Mouse (Mus musculus) frontal cortex, adult 2 months (tissue): ENCODE data around the gene Tmem88. TPM values are rescaled to one million over a fixed set of nuclear protein-coding genes. Genes with fewer than 3 reads are reported as not detected.

Source experiments
- DNase-seq, 2 experiments: peaks; one replicate each; pipeline ENCODE4 v3.0.0; 2022; ENCODE audit warnings: low spot score in 1 of 2; ENCODE audit errors: extremely low spot score in 1 of 2
- polyA plus RNA-seq: library from polyadenylated mRNA; depleted of rRNA; stranded (reverse); fragments of >200 nt; gene quantifications from 2 replicates; pipeline ENCODE4 v1.2.3, GENCODE M21; 2012; rRNA removed

Tmem88 gene
- polyA plus RNA-seq: 4.1 and 4.6 TPM in 2 replicates

DNA sequence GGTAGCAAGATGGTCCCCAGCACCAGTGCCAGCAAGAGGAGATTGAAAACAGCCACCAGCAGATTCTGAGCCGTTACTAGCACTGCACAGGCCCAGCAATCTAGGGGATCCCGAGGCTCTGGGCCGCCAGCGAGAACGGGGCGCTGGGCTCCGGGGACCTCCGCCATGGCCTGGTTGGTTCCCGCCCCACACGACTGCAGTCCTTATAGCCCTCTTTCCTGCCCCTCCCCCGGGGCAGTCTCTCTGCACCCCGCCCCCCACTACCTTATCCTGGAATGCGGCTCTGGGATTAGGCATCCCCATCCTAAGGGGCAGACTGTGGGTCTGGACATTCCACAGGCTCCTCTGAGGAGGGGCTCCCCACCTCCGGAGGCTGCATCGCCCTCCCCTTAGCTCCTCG is at the start of gene Tmem88:
Tmem88 (minus strand) TSS at position 176 of the 400 bp plus-strand sequence.
- DNase-seq: no peak

DNA sequence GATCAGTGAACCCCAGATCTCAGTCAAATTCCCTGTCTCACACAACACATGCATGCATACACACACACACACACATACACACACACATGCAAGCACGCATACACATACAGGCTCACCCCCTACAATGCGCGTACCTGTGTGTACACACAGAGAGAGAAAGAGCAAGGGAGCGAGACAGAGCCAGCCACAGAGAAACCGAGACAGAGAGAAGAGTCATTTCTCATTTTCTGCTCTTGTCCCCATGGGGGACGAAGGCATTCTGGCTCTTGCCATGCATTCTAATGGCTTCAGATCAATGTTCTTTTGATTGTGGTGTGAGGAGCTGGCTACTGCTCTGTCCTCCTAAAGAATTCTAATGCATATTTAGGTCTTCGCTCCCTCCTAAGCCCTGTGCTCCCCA is 49.3 kb upstream of the Tmem88 start:
- DNase-seq: no peak

DNA sequence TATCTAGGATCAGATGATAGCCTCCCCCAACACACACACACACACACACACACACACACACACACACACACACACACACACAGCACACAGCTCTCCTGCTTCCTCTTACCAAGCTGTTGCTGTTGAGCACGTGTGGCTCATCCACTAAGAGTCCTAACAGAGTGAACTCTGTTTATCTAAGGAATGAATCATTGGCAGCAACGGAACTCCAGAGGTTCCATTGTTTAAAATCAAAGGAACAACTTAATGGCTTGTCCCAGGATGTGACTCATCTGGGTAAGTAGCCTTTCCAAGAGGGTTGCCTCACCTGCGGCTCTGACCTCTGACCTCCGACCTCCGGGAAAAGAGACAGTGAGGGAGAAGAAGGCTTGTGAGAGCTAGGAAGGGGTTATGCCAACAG is 45.3 kb upstream of the Tmem88 start:
- DNase-seq: no peak

DNA sequence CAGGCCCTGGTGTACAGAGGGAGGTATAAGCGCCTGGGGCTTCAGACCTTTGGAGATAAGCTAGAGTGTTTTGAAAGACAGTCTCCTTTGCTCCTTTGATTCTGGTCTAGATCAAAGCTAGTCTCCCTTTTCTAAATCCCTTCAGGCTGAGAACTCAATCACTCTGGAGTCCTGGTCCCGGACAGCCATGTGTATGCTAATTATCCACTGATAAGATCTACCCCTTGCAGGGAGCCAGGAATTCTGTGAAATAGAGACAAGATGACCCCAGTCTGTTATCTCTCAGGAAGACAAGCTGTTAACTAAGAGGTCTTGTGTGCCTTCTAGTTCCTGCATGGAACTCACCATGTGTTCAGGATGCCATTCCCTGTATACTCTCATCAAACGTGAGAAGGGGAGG is 39.3 kb upstream of the Tmem88 start:
- DNase-seq: no peak

DNA sequence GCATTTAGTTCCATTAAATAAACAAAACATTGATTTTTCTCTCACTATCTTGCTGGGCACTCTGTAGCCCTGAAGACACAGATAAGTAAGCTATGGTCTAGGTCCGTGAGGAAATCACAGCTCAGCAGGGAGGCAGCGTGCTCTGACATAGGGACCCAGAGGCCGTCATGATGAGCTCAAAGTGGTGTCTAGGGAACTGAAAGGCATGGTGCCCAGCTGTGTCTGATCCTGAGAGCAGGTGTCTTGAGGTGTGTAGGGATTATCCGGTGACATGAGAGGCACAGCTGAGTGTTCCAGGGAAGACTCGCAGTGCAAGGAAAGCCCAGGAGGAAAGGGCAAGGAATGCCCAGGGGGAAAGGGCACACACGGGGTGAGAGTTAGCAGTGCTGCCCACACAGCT is 35.2 kb upstream of the Tmem88 start:
- no peak for DNase-seq

DNA sequence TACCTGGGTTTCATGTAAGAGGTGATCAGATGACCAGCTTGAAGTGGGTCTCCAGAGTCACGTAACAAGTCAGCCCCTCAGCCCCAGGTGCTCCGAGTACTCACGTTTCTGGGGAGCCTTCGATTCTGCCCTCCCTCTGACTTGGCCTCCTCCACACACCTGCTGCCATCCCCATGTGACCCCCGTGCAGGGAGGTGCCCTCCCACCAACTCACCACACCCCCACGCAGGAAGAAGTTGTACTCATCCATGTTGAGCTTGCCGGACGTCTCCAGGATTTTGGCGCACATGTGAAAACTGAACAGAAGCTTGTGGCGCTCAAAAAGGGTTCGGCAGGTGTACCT is 34.6 kb upstream of the Tmem88 start:
- DNase-seq: no peak

DNA sequence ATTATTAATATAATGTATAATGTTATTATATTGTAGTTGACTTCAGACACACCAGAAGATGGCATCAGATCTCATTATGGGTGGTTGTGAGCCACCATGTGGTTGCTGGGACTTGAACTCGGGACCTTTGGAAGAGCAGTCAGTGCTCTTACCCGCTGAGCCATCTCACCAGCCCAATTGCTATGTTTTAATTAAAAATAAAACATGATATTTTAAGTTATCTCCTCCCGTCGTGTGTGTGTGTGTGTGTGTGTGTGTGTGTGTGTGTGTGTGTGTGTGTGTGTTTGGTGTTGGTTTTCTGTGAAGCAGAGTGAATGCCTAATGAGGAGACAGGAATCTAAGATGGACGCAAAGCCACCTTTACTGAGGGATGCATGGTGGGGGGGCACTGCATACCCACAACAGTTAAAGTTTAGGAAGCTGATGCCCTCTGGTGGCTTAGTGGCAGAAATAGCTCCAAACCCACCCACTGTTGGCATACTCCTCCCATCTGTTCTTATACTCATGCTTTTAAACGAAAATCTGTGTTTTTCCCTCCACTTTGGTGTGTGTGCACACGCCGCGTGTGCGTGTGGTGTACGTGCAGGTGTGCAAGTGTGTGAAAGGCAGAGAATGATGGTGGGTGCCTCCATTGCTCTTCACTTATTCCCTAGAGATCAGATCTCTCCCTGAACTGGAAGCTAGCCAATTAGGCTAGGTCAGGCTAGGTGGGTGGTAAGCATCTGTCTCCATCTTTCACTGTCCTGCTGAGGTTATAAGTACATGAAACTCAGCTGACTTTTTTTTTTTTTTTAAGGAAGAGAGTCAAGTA is 34.0 kb upstream of the Tmem88 start:
- DNase-seq: peak; percentile 67 to 88

DNA sequence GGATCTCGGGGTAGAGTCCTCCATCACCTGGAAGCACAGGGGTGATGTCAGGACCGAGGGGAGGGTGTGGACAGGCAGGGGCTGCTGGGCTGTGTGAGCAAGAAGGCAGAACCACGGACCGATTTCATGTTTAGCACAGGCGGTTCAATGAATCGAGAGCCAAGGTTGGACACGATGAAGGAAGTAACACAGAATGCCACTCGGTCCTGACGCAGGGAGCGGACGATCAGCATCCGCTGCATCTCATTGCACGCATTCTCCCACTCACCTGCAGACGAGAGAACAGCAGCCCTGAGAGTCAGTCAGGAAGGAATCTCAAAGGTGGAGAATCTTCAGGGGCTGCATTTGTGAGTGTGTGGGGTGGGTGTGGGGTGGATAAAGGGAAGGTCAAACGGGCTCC is 32.6 kb upstream of the Tmem88 start:
- no peak for DNase-seq

DNA sequence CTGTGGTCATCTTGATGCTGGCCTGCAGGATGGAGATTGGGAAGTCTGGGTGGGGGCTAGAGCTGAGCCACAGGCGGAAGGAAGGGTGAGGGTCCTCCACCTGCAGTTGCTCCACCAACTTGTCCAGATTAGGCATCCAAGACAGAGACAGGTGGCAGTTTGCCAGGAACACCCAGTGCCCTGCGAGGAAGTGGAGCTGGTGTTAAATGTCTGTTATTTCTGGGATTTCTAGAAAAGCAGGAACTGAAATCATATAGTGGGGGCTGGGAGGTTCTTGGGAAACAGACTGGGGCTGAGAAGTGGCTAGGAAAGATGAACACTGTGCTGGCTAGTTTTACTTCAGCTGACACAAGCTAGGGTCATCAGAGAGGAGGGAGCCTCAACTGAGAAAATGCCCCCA is 31.3 kb upstream of the Tmem88 start:
- no peak for DNase-seq

DNA sequence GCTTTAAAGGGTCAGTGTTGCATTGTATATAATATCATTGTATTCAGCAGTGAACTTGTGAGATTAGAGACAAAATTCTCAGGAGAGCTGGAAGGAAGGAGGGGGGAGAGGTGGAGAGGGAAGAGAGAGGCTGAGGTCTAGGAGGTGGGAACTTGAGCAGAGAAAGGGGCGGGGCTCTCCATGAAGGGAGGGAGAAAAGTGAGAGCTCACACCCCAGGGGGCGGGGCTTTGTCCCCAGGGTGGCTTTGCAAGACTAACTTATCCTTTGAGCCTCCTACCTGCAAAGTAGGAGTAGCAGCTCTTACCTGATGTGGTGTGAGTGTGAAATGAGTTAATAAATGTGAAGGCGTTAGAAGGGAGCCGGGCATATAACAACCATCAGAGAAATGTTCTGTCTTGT is 30.7 kb upstream of the Tmem88 start:
- no peak for DNase-seq

DNA sequence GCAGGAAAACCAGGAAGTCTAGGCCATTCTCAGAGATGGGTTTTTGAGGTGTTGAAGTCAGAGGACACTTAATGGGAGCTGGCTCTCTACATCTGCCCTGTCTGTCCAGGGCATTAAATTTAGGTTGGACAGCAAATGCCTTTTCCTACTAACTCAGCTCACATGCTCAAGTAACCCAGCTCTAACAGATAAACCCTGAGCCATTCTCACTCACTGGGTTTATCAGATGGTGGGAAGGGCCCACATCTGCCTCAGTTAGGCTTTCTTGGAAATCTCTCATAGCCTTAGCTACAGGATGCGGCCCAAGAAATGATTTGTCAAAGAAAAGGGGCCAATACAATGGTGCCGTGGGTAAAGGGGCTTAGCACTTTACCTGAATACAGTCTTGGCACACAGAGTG is 28.2 kb upstream of the Tmem88 start:
- DNase-seq: no peak

DNA sequence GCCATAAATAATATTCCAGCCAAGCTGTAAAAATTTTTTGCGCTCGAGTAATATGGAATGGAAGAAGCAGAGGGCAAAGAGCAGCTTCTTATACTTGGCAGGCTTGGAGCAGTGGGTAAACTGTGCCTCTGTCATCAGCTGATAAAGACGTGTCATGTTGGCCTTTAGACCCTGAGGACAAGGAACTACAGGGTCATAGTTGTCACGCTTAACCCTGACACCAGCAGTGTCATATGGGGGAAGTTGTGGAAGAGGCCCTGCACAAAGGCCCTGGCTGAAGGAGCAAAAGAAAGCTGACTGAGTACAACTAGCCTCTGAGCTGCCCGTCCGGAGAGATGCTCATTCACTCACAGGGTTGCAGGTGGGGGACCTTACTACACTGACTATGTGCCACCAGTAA is 25.9 kb upstream of the Tmem88 start:
- DNase-seq: no peak

DNA sequence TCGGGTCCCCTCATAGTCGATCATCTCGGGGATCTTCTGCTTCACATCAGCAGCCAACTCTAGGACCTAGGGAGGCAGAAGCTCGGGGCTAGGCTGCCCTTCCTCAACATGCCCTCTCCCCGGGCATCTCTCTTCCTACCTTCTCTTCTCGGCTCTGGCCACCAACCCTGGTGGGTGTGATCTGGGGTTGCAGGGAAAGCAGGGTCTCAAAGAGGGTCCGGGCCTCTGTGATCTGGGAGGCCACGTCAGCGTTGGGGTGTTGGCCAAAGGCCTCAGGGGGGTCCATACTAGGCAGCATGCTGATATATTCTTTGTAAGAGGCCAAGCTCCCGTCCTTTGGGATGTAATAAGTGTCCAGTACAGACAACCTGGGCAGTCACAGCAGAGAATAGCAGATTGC is 24.8 kb upstream of the Tmem88 start:
- no peak for DNase-seq

DNA sequence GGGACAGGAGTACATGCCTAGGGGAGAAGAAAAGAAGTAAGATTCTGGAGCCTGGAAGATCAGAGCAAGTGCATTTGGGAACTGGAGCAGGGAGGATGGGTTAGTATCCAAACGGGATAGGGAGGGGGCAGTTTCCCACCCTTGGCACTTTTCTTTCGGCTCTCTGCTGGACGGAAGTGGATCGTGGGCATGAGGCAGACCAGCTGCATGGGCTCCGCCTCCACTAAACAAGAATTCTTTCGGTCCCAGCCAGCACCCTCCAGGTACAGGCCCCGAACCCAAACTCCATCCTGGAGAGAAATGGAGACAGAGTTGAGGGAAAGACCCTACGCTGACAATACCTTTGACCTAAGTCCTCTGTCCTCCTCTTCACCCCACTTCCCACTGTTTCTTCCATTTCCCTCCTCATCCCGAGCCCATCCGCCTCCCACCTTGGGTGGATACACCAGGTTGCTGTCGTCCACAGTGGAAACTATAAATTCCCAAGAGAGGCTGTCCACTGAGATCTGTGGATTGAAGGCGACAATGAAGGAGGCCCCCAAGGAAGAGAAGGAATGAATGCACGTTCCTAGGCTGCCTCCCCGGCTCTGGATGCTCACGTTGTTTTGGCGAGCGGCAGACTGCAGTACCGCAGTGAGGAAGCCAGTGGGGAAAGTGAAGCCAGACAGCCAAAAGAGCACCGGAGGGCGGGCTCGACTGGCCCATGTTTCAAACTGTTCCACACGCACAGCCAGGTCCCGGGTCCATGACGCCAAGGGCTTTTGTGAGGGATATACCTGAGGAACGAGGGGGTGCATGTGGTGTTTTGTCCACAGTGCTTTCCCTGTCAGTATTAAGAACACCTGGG is 23.3 kb upstream of the Tmem88 start:
- DNase-seq: no peak

DNA sequence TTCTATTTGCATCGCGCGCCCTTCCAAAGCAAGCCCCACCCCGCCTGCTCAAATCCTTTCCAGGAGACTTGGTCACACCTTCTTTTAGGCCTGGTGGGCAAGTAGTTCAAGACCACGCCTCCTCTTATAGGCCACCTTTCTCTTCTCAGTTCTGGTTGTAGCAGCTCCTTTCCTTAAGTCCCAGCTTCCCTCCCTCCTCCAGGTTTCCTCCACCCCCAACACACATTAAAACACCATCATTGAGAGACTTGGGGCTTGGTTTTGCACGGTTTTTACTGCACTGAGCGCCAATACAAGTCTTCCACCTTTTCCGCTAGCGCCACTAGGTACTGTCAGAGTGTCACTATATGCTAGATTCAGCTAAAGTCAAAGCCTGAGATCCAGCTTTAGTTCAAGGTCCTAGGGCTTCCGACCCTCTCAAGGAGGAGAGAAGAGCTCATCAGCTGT is 22.5 kb upstream of the Tmem88 start:
- no peak for DNase-seq

DNA sequence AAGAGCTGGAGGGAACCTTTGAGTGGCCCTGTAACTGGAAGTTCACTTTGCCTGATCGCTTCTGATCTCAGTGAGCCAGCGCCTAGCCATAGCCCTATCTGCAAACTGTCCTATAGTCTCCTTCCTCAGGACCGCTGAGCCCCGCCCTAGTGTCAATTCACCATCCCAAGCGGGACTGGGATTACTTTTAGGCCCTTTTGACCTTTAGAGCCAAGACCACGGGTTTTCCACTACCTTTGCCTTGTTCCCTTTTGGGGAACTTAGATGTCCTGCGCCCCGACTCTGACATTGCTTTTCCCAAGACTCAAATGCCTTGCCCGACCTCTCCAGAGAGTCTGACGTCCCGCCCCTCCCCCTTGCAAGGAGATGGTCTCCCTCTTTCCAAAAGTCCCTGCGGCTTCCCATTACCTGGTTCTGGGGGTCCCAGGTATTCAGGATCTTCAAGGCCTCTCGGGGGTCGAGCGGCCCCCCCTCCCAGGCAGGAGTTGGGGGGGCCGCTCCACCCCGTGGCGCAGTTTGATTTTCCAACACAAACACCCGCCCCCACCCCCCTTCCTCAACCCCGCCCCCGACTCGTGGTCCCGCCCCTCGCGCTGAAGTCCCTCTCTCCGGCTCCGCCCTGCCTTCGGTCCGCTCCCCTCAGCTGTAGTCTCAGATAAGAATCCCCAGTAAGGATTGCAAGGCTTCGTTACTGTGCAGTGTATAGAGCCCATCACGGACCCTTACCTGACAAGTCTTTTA is 21.9 kb upstream of the Tmem88 start:
- no peak for DNase-seq

DNA sequence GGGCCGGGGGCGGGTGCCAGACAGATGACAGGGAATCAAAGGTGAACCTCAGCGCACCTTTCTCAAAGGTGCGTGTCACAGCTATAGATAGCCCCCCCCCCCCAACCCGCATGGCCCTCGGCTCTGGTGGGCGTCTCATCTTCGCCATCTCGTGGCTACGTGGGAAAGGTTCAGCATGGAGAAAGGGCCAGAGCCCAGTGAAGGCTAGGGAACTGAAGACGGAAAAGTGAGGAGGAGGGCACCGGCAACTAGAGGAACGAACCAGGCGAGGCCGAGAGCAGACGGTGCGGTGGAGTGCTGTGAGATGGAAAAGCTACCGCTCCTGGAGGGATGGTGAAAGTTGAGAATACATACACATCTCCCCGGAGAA is 21.4 kb upstream of the Tmem88 start:
- DNase-seq: peak in 1 of 2 experiments; percentile 66

DNA sequence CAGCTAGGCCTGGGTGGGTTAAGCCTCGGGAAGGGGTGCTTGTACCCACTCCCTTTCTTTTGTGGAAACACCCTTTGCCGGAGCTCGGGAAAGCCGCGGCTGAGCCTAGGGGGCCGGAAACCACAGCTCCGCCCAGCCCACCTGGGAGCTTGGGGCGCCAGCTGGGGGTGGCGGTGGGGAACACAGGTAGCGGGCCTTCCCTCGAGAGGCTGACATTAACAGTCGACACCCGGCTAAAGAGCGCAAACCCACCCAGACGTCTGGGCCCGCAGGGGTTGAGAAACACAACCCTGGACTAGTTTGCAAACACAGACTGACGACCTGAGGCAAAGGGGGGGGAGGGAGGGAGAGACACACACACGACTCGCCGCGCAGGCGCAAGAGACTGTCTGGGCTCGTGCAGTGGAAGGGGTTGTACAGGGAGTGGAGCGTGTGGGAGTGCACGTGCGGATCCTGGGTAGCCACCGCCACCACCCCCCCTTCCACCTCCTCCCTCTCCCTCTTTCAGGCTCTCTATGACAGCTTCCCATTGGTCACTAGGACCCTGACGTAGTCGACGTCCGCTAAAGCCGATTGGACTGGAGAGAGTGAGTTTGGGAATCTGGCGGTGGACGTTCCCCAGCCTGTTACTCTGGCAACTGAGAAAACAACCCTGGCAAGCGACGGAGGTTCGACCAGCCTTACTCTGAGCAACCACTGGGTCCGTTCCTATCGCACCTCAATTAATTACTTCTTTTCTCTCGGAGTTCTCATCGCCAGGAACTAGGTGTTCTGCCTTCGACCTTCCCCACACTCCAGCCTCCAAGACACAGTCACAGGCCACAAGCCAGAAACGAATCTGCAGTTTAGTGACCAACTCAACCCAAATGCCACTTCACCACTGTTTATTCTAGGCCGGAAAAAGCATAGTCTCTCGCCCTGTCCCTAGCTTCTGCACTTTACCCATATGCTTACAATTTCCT is 20.7 kb upstream of the Tmem88 start:
- peak; percentile 92 to 93 for DNase-seq

DNA sequence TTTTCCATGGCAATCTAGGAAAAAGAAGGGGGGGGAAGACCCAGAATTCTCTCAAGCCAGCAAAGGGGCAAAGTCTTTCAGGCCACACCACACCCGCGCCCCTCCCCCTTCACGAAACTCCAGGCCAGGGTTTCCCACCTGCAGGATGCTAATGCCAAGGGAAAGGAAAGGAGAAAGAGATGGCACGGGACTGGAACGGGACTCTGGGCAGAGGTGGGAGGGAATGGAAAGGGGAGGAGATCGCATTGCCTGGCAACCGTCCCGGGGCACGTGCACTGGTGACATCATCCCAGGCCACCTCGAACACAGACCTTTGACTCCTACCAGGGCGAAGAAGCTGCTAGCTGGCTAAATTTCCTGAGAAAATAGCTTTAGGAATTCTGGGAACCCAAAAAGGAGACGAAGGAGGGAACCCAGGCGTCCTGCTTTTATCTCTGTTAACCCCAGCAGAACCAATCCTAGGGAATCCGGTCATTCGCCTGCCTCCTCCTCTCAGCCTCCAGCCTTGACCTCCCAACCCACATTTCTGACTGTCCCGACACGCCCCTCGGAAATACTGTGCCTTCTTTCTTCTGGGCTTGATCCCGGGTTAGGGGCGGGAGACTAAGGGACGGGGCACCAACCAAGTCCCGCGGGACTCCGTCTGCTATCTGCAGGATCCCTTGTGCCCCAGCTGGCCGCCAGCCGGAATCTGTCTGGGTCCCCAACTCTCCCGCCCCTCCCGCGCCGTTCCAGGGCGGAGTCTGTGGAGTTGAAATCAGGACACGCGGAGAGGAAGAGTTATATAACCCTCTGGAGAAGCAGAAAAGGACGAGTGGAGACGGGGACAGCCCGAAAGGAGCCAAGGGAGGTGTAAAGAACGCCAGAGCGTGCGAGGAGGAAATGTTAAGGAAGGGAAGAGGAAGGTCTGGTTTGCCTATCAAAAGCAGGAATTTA is 19.7 kb upstream of the Tmem88 start:
- peak in 1 of 2 experiments; percentile 92 for DNase-seq
